Mouse (Mus musculus): Measurements from ENCODE around the gene Crisp4. TPM values are rescaled to one million over a fixed set of nuclear protein-coding genes. Genes with fewer than 3 reads are reported as not detected.

Crisp4 gene
- polyA plus RNA-seq, 1 experiment from 2014 or later: not detected

- Histone ChIP-seq H3K4me2 (ENCODE audit: low read depth, low read length) (no peak overlapping the region), H3K9me3 (replicated peaks; ENCODE audit: control insufficient read depth, low read length) (no peaks in the 10 kb centered on the region), H3K9ac (ENCODE audit: low read depth, low read length) (no peak overlapping the region), H3K4me3 (ENCODE audit: low read depth, low read length) (no peak overlapping the region), H3K36me3 (ENCODE audit: control insufficient read depth, insufficient read depth) (no peaks in the 10 kb centered on the region), H3K27me3 (ENCODE audit: control insufficient read depth, insufficient read depth, low read depth, low read length) (no peaks in the 10 kb centered on the region), H3K4me1 (ENCODE audit: control insufficient read depth, low read depth, low read length) (no peaks in the 10 kb centered on the region), H3K27ac (ENCODE audit: low read length) (no peak overlapping the region)
- WGBS (ENCODE audit: insufficient replicate concordance): 56% methylated on average over 4 of the region's 4 CpGs
- ATAC-seq (ENCODE audit: low read depth): no peak
Observed at GRCm38 (mm10) chr1:18129983-18130382, 15.7 kb downstream of the Crisp4 start.

- WGBS (ENCODE audit: insufficient replicate concordance): 23% methylated on average over 5 of the region's 5 CpGs
- Histone ChIP-seq H3K36me3 (ENCODE audit: control insufficient read depth, insufficient read depth) (no peaks in the 10 kb centered on the region), H3K4me1 (ENCODE audit: control insufficient read depth, low read depth, low read length) (no peaks in the 10 kb centered on the region), H3K4me3 (ENCODE audit: low read depth, low read length) (no peak overlapping the region), H3K27me3 (ENCODE audit: control insufficient read depth, insufficient read depth, low read depth, low read length) (no peaks in the 10 kb centered on the region), H3K9ac (ENCODE audit: low read depth, low read length) (no peak overlapping the region), H3K27ac (ENCODE audit: low read length) (no peak overlapping the region), H3K9me3 (replicated peaks; ENCODE audit: control insufficient read depth, low read length) (no peaks in the 10 kb centered on the region), H3K4me2 (ENCODE audit: low read depth, low read length) (no peak overlapping the region)
- no peak for ATAC-seq (ENCODE audit: low read depth)
Observed at GRCm38 (mm10) chr1:18106720-18107355, 38.9 kb downstream of the Crisp4 start.

GRCm38 (mm10) chr1:18105866-18106529 lies 39.7 kb downstream of the Crisp4 start:
- no peaks in the 10 kb centered on the region for H3K9me3 ChIP-seq (replicated peaks; ENCODE audit: control insufficient read depth, low read length)
- H3K4me1 ChIP-seq (ENCODE audit: control insufficient read depth, low read depth, low read length): no peaks in the 10 kb centered on the region
- WGBS (ENCODE audit: insufficient replicate concordance): 42% methylated on average over 5 of the region's 5 CpGs
- H3K27ac ChIP-seq (ENCODE audit: low read length): no peak overlapping the region
- no peaks in the 10 kb centered on the region for H3K36me3 ChIP-seq (ENCODE audit: control insufficient read depth, insufficient read depth)
- ATAC-seq (ENCODE audit: low read depth): no peak
- H3K27me3 ChIP-seq (ENCODE audit: control insufficient read depth, insufficient read depth, low read depth, low read length): no peaks in the 10 kb centered on the region
- no peak overlapping the region for H3K9ac ChIP-seq (ENCODE audit: low read depth, low read length)
- no peak overlapping the region for H3K4me3 ChIP-seq (ENCODE audit: low read depth, low read length)
- H3K4me2 ChIP-seq (ENCODE audit: low read depth, low read length): no peak overlapping the region

GRCm38 (mm10) chr1:18105029-18105865 lies 40.5 kb downstream of the Crisp4 start:
- H3K4me2 ChIP-seq (ENCODE audit: low read depth, low read length): no peak overlapping the region
- no peaks in the 10 kb centered on the region for H3K4me1 ChIP-seq (ENCODE audit: control insufficient read depth, low read depth, low read length)
- no peak overlapping the region for H3K9ac ChIP-seq (ENCODE audit: low read depth, low read length)
- H3K9me3 ChIP-seq (replicated peaks; ENCODE audit: control insufficient read depth, low read length): no peaks in the 10 kb centered on the region
- no peaks in the 10 kb centered on the region for H3K27me3 ChIP-seq (ENCODE audit: control insufficient read depth, insufficient read depth, low read depth, low read length)
- H3K36me3 ChIP-seq (ENCODE audit: control insufficient read depth, insufficient read depth): no peaks in the 10 kb centered on the region
- ATAC-seq (ENCODE audit: low read depth): no peak
- H3K27ac ChIP-seq (ENCODE audit: low read length): no peak overlapping the region
- WGBS (ENCODE audit: insufficient replicate concordance): 80% methylated on average over 1 of the region's 1 CpGs
- H3K4me3 ChIP-seq (ENCODE audit: low read depth, low read length): no peak overlapping the region

Other genes starting within 250 kb of the Crisp4 start
- gene Defb18, start 91.5 kb upstream of the Crisp4 start, polyA plus RNA-seq (2015; fragmentation: Nextera tagmentation; extraction: Ambion mirVana): not detected in 2 replicates
- gene Defb41, start 119.2 kb upstream of the Crisp4 start, polyA plus RNA-seq (2015; fragmentation: Nextera tagmentation; extraction: Ambion mirVana): not detected in 2 replicates